Mouse (Mus musculus): Measurements from ENCODE around the gene Dnaic1. TPM values are rescaled to one million over a fixed set of nuclear protein-coding genes. Genes with fewer than 3 reads are reported as not detected.

The Dnaic1 gene
- total RNA-seq, 1 experiment: 1.7 TPM

- TF ChIP-seq HCFC1 (IDR thresholded peaks at IDR 0.05; ENCODE audit: borderline replicate concordance, insufficient read depth, low read length) (no peak), MAFK (IDR thresholded peaks at IDR 0.05; ENCODE audit: insufficient read depth, low read depth, low read length) (no peak), ZNF384 (IDR thresholded peaks at IDR 0.05; ENCODE audit: low read depth, low read length) (no peak), ZC3H11A (IDR thresholded peaks at IDR 0.05; ENCODE audit: borderline replicate concordance, low read depth, low read length) (no peak), CHD2 (IDR thresholded peaks at IDR 0.05; ENCODE audit: low read depth, low read length) (no peak)
- no peaks in the 10 kb centered on the region for H3K36me3 ChIP-seq (ENCODE audit: control insufficient read depth, insufficient read depth, low read length, poor library complexity, severe bottlenecking)
- H3K9me3 ChIP-seq (ENCODE audit: control insufficient read depth, insufficient read depth, low read depth, low read length): no peaks in the 10 kb centered on the region
- no peak overlapping the region for H3K4me3 ChIP-seq (ENCODE audit: insufficient read depth in 1 of 2, low read depth in 1 of 2, low read length in 2 of 2, poor library complexity in 1 of 2, severe bottlenecking in 1 of 2)
- in situ Hi-C loops (cut with MboI; ENCODE audit: low sequenced_read_pairs in 2 of 2, unreplicated experiment in 2 of 2): no loop called here
- peaks cover 2% of the 10 kb centered on the region in 2 experiments; a peak in 2 of 4 replicates for H3K4me1 ChIP-seq (ENCODE audit: control insufficient read depth in 2 of 2, insufficient read depth in 2 of 2, low read length in 2 of 2, poor library complexity in 1 of 2)
- no peak overlapping the region for H3K9ac ChIP-seq (ENCODE audit: insufficient read depth, low read depth, low read length, poor library complexity, severe bottlenecking)
- no peak for DNase-seq (ENCODE audit: low read depth, low spot score)
- no peak overlapping the region for H3K27ac ChIP-seq (ENCODE audit: insufficient read depth, low read depth, low read length, poor library complexity, severe bottlenecking)
Measured at GRCm38 (mm10) chr4:41641199-41641822, 71.7 kb downstream of the Dnaic1 start.

- Histone ChIP-seq H3K4me1 (ENCODE audit: control insufficient read depth in 2 of 2, insufficient read depth in 2 of 2, low read length in 2 of 2, poor library complexity in 1 of 2) (peaks cover 0 to 3% of the 10 kb centered on the region in 2 experiments; a peak in 1 of 4 replicates), H3K9me3 (ENCODE audit: control insufficient read depth, insufficient read depth, low read depth, low read length) (no peaks in the 10 kb centered on the region)
Measured at GRCm38 (mm10) chr4:41645488-41645887, 75.9 kb downstream of the Dnaic1 start.

GRCm38 (mm10) chr4:41648157-41648556 is 78.6 kb downstream of the Dnaic1 start:
- Histone ChIP-seq H3K4me3 (ENCODE audit: insufficient read depth in 1 of 2, low read depth in 1 of 2, low read length in 2 of 2, poor library complexity in 1 of 2, severe bottlenecking in 1 of 2) (no peak overlapping the region), H3K27ac (ENCODE audit: insufficient read depth, low read depth, low read length, poor library complexity, severe bottlenecking) (no peak overlapping the region), H3K36me3 (ENCODE audit: control insufficient read depth, insufficient read depth, low read length, poor library complexity, severe bottlenecking) (no peaks in the 10 kb centered on the region), H3K4me1 (ENCODE audit: control insufficient read depth in 2 of 2, insufficient read depth in 2 of 2, low read length in 2 of 2, poor library complexity in 1 of 2) (peaks cover 0 to 3% of the 10 kb centered on the region in 2 experiments; a peak in 1 of 4 replicates), H3K9me3 (ENCODE audit: control insufficient read depth, insufficient read depth, low read depth, low read length) (no peaks in the 10 kb centered on the region), H3K9ac (ENCODE audit: insufficient read depth, low read depth, low read length, poor library complexity, severe bottlenecking) (no peak overlapping the region)
- TF ChIP-seq HCFC1 (IDR thresholded peaks at IDR 0.05; ENCODE audit: borderline replicate concordance, insufficient read depth, low read length): no peak
- no peak for TF ChIP-seq ZNF384 (IDR thresholded peaks at IDR 0.05; ENCODE audit: low read depth, low read length)
- TF ChIP-seq CHD2 (IDR thresholded peaks at IDR 0.05; ENCODE audit: low read depth, low read length): no peak
- no peak for TF ChIP-seq MAFK (IDR thresholded peaks at IDR 0.05; ENCODE audit: insufficient read depth, low read depth, low read length)
- TF ChIP-seq ZC3H11A (IDR thresholded peaks at IDR 0.05; ENCODE audit: borderline replicate concordance, low read depth, low read length): no peak
- in situ Hi-C loops (cut with MboI; ENCODE audit: low sequenced_read_pairs in 2 of 2, unreplicated experiment in 2 of 2): no loop called here
- no peak for DNase-seq (ENCODE audit: low read depth, low spot score)

More at GRCm38 (mm10) chr4:41645488-41645887, 75.9 kb downstream of the Dnaic1 start:
- in situ Hi-C loops (cut with MboI; ENCODE audit: low sequenced_read_pairs in 2 of 2, unreplicated experiment in 2 of 2): no loop called here
- no peak overlapping the region for H3K9ac ChIP-seq (ENCODE audit: insufficient read depth, low read depth, low read length, poor library complexity, severe bottlenecking)
- H3K36me3 ChIP-seq (ENCODE audit: control insufficient read depth, insufficient read depth, low read length, poor library complexity, severe bottlenecking): no peaks in the 10 kb centered on the region
- TF ChIP-seq CHD2 (IDR thresholded peaks at IDR 0.05; ENCODE audit: low read depth, low read length) (no peak), HCFC1 (IDR thresholded peaks at IDR 0.05; ENCODE audit: borderline replicate concordance, insufficient read depth, low read length) (no peak), MAFK (IDR thresholded peaks at IDR 0.05; ENCODE audit: insufficient read depth, low read depth, low read length) (no peak)
- H3K4me3 ChIP-seq (ENCODE audit: insufficient read depth in 1 of 2, low read depth in 1 of 2, low read length in 2 of 2, poor library complexity in 1 of 2, severe bottlenecking in 1 of 2): no peak overlapping the region
- DNase-seq (ENCODE audit: low read depth, low spot score): no peak
- no peak overlapping the region for H3K27ac ChIP-seq (ENCODE audit: insufficient read depth, low read depth, low read length, poor library complexity, severe bottlenecking)

- Histone ChIP-seq H3K4me3 (ENCODE audit: insufficient read depth in 1 of 2, low read depth in 1 of 2, low read length in 2 of 2, poor library complexity in 1 of 2, severe bottlenecking in 1 of 2) (no peak overlapping the region), H3K4me1 (ENCODE audit: control insufficient read depth in 2 of 2, insufficient read depth in 2 of 2, low read length in 2 of 2, poor library complexity in 1 of 2) (peaks cover 0 to 3% of the 10 kb centered on the region in 2 experiments; a peak in 2 of 4 replicates), H3K9ac (ENCODE audit: insufficient read depth, low read depth, low read length, poor library complexity, severe bottlenecking) (no peak overlapping the region), H3K36me3 (ENCODE audit: control insufficient read depth, insufficient read depth, low read length, poor library complexity, severe bottlenecking) (no peaks in the 10 kb centered on the region), H3K9me3 (ENCODE audit: control insufficient read depth, insufficient read depth, low read depth, low read length) (no peaks in the 10 kb centered on the region), H3K27ac (ENCODE audit: insufficient read depth, low read depth, low read length, poor library complexity, severe bottlenecking) (no peak overlapping the region)
- DNase-seq (ENCODE audit: low read depth, low spot score): no peak
- TF ChIP-seq ZC3H11A (IDR thresholded peaks at IDR 0.05; ENCODE audit: borderline replicate concordance, low read depth, low read length): no peak
- TF ChIP-seq HCFC1 (IDR thresholded peaks at IDR 0.05; ENCODE audit: borderline replicate concordance, insufficient read depth, low read length): no peak
- TF ChIP-seq CHD2 (IDR thresholded peaks at IDR 0.05; ENCODE audit: low read depth, low read length): no peak
- no peak for TF ChIP-seq MAFK (IDR thresholded peaks at IDR 0.05; ENCODE audit: insufficient read depth, low read depth, low read length)
- no peak for TF ChIP-seq ZNF384 (IDR thresholded peaks at IDR 0.05; ENCODE audit: low read depth, low read length)
- in situ Hi-C loops (cut with MboI; ENCODE audit: low sequenced_read_pairs in 2 of 2, unreplicated experiment in 2 of 2): no loop called here
Measured at GRCm38 (mm10) chr4:41648627-41649026, 79.1 kb downstream of the Dnaic1 start.
